Mouse (Mus musculus): ENCODE data around the gene Cnnm4.

- TF ChIP-seq CTCF (IDR thresholded peaks at IDR 0.05; ENCODE audit: low read depth, low read length) (no peak), TAL1 (conservative IDR thresholded peaks at IDR 0.05; ENCODE audit: low read depth, low read length) (no peak)
Measured at GRCm38 (mm10) chr1:36545382-36545781, 74.0 kb downstream of the Cnnm4 start.

All from G1E (cell line).